Mouse (Mus musculus) cerebellum, adult 9-11 months (tissue): ENCODE data around the gene Nbas.

Experiments used
- DNase-seq: peaks from one replicate; pipeline ENCODE4 v3.0.0; 2022

Gene Nbas

DNA sequence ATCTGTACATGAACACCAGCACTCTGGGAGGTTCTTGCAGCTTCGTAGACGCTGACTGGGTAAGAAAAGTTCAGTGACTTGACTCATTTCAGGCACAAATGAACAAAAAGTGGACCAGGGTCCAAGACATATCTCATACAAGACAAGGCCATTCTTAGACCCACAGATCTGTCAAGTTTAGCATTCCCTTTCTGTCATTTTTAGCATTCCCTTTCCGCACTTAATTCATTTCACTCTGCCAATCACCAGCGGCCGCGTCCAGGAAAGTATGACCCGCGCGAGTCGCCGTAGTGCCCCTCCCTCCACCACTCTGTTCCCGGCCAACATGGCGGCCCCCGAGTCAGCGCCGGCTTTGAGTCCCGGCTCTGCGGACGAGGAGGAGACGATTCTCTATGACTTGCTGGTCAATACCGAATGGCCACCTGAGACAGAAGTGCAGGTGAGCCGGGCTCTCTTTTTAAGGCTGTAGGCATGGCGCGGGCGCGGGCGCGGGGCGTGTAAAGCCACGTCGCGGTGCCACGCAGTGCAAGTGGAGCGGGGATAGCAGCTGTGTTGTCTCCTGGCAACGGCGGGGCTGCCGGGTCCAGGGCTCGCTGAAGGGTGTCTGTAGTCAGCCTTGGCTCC is at the start of gene Nbas:
Gene Nbas (plus strand): TSS at position 308 of the 624 bp plus-strand sequence.
- DNase-seq: peak; percentile 83

DNA sequence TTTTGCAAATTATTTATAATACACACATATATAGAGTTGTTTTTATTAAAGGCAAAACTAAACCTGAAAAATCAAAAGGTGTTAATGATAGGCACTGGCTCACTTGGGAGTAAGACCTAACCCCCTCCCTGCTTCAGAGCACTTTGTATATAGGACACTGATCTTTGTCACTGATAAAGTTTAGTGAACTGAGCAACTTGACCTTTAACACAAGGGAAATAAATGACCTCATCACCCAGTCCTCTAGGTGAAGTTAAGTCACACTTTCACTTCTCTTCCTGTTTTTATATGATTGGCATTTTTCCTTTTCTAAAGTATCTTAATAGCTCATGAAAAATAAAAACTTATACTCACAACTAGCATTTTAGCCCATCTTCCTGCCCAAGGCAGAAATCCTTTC is 26.5 kb upstream of the Nbas start:
- DNase-seq: no peak

DNA sequence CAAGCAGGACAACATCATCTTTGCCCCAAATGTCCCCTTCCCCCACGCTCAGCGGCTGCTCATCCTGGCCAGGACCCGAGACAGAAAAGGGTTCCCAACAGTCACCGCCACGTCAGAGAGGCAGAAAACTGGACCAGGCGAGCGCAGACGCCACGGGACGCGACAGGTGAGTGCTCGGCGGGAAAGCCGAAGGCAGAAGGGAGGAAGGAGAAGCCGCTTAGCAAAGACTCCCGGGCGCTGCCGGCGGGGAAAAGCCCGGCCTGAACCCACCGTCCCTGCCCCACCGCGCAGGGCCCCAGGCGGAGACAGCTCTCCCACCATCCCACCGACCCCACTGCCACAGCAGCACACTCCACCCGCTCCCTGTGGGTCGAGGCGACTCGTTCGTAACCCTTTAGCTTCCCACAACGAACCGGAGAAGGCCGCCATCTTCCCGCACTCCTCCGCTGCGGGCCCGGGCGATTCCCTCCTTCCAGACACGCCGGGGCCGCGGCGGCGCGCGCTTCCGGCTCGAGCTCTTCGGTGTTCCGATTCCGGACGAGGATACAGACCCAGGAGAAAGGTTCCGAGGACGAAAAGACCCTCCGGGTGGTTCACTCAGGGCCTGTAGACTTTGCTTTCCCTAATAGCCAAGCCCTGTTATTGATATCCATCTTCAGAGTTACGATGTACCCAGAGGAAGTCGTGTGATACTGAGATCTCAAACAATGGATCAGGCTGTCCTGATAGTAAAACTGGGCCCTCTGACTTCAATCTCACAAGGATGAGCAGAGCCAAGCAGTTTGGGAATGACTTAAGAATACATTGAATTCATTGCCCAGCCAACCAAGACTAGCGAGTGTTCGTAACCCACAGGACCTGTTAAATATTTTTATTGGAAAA is 20.0 kb upstream of the Nbas start, which contains the start of gene Ddx1:
Gene Ddx1 (minus strand): TSS at position 523 of the 882 bp plus-strand sequence.
- peak; percentile 82 for DNase-seq

DNA sequence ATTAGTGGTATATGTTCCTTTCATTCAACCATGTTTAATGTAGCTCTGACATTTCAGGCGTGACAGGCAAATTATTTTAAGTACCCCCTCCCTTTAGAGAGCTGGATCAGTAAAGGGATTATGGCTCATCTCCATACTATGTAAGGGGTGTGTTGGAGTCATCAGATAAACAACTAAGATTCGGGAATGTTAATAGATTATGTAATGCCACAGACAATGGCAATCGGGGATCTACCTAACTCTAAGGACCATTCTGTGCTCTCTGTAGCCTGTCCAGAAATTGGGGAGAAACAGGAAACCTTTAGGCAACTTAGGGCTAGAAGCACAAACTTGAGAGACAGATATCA is 19.4 kb upstream of the Nbas start:
- no peak for DNase-seq

DNA sequence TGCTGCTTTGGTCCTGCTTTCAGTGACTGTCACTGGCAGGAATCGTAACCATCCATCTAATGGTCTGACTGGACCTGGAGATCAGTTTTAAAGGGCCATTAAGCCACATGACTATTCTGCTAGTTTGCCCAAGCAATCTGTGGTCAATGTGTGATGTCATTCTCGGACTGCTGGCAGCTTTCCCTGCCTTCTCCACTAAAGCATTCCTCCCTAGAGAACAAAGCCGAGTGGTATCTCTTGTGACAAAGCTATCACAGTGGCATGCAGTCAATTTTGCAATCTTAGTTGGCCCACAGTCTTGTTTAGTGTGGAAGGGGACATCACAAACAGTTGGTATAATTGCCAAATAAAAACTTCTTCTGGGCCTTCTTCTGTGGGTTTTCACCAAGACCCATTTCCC is 13.9 kb upstream of the Nbas start:
- DNase-seq: no peak

DNA sequence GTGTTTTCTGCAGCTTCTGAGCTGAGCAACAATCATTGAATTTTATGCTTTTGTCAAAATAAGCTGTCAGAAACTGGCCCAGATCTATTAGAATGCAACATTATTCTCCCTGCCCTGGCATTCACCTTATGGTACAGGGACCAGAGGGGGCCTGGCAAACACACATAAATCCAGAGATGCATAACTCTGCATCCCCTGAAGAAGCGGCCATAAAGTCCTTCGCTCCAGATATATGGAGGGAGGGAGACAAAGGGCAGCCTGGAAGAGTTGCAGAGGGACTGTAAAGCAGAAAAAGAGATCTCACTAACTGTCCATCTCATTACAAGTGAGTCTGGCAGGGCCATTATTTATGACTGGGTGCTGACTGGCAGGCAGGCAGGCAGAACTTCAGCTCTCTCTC is 13.2 kb upstream of the Nbas start:
- no peak for DNase-seq

DNA sequence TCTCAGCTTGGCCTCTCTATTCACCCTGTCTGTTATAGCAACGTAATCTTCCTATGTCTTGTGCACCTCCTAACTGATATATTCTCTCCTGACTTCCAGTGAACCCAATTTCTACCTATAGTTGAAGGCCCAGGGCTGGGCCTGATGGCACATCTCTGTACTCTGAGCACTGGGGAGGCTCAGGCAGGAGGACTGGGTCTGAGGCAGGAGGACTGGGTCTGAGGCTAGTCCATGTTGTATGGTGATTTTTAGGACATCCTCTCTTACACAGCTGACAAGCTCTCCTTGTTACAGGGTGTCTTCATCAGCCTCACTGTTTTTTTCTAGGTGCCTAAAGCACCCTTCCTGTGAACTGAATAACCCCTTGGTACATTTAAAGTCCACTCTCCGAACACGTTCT is 521 bp upstream of the Nbas start:
- peak; percentile 10 for DNase-seq

DNA sequence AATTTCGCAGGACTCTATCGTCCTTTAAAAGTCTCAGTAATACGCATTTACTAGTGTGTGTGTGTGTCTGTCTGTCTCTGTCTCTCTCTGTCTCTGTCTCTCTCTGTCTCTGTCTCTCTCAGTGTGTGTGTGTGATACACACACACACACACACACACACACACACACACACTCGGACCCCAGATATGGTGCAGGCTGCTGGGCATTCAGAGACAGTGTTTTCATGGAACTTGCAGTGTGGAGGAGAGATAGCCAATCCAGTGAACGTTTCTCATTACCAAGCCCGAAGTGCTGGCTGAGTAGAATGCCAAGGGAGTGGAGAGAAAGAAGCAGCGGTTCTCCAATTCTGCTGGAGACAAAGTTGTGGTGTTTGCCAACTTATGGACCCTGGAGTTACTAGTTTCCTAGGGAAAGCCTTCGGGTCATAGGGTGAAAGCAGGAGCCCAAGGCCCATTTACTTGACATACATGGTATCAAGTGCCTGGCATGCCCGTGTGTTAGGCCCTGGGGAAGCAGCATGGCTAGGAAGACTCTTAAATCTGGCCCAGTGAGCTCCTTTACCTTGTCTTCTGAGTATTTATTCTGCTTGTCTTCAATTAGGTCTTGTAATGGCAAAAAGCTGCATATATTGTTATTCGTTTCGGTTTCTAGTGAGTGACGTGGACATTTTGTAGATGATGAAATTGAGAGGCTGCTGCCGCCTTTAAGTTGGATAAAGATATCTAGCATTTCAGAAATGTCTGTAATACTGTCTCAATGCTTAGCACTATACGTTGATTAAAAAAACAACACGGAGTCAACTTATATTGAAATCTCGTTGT is 847 bp downstream of the Nbas start:
- no peak for DNase-seq

DNA sequence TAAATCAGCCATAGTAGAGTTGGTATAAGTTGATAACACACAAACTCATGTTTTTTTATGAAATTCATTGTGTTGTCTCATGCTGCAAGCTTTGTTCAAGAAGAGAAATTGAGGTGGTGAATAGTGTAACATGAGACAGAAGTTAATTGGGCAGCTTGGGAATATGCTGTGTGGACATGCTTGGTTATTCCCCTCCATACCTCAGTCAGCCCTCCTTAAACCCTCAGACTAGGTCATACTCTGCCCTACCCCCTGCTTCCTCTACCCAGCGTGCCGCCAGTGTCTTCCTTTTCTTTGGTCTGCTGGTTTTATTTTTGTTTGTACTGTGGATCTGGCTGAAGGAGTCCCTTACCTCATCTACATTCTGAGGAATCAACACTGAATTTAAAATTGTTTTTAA is 22.5 kb downstream of the Nbas start:
- DNase-seq: no peak

DNA sequence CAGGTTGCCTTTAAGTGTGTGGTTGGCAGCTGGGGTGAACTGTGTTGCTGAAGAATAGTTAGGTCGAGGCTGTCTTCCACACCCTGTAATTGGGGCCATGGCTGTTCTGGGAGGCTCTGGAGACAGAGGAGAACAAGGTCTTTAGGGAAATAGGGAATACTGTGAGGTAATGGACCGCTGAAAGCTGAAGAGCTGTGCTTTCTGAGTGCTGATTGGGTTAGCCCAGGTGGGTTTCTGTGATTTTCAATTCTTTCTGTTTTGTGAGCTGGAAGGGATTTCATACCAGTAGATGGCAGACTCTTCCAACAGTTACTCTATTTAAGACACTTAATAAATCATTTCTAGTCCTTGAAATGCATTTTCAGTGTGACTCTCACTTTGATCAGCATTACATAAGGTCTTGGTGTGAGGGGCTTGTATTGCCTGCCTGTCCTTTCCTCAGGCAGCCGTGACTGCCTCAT is 24.5 kb downstream of the Nbas start:
- no peak for DNase-seq

DNA sequence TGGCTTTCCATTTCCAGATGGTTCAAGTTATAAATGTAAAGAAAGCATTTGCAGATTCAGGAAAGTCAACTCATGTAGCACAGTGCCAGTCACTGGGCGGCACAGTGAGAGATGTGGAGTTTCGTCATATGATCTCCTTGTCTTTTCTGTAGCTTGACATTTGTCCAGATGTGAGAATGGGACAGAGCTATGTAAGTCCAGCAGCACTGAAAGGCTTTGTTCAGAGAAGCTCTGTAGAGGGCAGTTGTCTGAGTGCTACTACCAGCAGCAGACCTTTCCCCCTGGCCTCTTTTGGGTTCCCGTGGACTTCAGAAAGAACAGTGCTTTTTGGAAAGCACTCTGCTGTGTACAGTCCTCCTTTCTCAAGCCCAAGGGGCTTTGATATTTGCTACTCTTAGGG is 34.1 kb downstream of the Nbas start:
- peak; percentile 7 for DNase-seq

DNA sequence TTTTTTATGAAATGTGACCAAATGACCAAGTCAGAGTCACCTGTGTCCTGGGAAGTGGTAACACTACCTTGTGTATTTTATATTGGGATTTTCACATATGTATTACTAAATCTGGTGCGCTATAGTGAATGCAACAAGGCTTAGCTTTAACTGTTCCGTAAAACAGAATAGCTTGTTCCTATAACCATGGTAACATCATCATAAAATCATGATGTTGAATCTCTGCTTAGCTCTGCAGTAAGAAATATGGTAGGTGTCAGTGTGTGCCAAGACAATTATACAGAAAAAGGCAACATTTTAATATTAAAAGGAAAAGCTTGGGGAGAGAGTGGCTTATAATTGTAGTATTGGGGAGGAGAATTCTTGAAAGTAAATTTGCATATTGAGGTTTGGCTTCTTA is 45.0 kb downstream of the Nbas start:
- no peak for DNase-seq

DNA sequence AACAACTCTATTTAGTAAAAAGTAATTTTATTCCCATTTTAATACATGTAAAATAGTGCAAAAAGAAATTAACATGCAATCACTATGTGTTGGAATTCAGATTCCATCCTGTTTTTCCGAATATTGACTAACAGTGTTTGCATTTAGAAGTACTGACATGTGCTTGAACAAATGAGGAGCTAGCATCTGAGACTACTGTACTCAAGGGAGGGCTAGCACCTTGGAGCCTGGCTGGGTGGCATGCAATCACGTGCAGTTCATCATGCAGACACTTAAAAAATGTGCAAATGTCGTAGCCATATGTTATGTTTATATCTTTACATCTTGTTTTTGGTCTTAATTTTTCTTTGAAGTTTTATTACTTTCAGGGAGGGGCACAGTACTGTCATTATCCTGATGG is 45.5 kb downstream of the Nbas start:
- DNase-seq: no peak

DNA sequence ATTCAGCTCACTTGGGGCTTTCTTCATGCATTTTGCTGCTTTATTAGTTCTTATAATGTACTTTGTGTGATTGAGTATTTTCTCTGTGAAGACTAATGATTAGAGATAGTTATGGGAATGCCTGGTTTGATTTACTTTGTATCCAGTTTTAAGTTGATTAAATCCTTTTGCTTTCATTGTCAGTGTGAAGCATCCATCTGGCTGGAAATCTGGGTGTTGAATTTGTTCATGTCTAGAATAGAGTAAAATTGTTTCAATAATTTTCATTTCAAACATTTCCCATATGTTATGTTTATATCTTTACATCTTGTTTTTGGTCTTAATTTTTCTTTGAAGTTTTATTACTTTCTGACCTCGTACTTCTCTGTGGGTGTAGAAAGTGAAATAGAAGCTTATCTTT is 46.1 kb downstream of the Nbas start:
- DNase-seq: no peak

DNA sequence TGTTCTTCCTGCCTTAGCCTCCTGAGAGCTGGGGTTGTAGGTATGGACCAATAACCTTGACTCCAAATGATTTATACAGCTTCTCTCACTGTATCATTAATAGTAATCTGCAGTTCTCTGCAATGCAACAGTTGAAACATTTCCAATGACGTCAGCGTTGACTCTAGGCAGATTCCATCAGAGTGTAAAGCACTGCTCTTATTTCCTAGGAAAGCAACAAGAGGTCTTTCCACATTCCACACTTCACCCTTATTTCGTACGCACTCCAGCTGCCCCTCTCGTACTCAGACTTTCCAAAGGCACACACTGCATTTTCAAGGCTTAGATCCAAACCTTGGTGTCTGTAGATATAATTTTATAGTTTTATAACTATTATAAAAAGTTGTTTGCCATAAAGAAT is 73.6 kb downstream of the Nbas start:
- DNase-seq: no peak

DNA sequence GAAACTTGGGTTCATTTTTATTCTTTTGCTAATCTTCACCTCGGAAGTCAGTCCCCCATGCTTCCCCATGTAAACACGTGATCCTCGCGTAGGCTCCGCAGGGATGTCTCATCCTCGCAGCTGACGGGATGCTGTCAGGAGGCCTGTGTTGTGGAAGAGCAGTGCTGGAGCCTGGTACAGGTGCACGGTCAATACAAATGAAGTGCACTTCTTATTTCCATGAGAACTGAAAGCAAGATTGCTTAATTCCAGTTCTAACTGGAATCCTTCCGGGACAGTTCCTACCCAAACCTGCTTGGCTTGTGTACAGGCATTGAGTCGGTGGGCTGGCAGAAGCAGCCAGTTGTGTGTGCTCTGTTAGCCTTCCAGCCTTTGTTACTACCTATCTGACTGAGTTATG is 87.3 kb downstream of the Nbas start:
- DNase-seq: no peak

DNA sequence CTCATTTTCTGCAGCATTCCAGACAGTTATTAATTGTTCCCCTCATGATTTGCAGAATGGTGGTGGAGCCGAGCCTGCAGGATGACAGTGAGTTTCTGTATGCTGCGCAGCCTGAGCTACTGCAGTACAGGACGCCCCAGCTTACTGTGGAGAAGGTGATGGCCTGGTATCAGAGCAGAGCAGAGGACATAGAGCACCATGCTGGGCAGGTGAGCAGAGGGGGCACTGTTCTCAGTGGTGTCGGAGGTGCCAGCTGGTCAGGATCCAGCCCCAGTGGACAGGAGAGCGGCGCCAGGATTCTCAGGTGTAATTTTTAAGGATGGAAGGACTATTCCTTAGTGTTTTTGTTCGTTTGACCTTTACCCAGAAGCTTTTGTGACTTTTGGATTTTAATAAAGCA is 87.8 kb downstream of the Nbas start:
- DNase-seq: peak; percentile 28

DNA sequence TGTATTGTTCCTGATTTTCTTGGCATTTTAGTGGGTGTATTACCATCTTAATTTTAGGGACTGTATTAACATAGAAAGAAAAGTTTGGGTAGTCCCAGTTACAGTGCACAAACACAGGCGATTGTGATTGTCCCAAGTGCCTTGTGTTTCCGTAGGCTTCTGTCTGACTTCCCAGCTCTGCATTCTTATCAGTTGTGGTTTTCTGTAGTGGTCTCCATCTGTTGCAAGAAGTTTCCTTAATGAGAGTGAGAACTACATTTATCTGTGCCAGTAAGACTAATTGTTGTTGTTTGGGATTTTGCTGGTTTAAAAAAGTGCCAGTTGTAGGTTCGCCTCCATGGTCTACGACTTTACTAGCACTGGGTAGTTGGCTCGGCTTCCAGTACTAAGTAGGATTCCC is 88.3 kb downstream of the Nbas start:
- DNase-seq: no peak

DNA sequence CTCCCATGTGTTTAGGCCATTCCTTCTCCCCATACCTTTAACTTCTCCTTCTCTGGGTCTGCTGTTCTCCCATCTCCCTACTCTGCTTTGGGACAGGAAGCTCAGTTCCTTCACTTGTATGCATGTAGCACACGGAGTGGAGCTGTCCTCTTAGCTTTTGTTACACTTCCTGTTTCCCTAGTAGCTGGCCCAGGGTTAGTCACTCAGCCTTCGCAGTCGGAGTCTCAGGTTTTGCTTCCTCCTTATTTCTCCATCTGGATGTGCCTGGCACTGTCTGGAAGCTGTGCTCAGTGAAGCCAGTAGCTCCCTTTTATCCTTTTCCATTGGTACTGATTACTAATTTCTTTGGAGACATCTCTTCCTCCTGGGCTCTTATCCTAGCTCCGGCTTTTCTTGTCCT is 89.9 kb downstream of the Nbas start:
- DNase-seq: no peak

DNA sequence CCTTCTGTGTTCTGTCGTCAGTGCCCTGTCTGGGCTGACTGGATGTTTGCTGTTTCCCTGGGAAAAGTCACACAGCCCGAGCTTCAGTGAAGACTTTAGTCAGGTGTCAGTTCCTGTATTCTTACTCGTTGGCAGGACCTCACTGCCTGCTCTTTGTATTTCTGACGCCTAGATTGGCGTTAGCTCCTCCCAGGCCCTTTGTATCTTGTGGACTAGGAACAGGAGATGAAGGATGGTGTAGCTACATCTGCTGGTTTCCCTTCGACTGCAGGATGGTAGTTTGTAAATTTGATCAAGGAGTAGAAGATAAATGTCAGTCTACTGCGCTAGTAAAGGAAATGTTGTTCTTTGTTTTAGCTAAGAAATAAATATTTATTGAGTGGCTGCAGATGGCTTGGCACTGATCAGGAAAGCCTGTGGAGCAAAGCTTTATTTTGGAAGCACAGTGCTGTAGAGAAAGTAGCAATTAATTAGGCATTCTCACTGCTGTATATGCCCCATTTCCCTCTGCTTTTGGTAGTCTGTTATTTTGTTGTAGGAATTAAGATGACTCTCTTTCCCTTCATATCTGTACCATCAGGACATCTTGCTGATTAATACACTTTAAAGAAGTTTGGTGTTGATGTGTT is 91.4 kb downstream of the Nbas start:
- no peak for DNase-seq

DNA sequence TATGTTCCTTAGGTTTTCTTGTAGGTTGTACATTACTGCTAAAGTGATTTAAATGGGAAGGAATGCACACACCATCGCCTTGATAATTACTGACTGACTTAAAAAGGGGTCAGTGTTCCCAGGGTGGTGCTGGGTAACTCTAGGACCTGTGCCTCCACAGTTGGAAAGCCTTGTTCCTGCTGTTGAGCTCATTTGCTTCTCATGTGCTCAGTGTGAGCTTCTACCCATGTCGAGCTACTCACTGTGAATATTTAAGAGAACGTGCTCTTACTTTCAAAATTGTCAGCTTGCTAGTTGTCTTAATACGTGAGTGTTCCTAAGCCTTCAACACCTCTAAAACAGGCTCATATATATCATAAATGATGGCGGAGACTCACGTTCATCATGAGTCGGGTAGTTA is 112.6 kb downstream of the Nbas start:
- no peak for DNase-seq

DNA sequence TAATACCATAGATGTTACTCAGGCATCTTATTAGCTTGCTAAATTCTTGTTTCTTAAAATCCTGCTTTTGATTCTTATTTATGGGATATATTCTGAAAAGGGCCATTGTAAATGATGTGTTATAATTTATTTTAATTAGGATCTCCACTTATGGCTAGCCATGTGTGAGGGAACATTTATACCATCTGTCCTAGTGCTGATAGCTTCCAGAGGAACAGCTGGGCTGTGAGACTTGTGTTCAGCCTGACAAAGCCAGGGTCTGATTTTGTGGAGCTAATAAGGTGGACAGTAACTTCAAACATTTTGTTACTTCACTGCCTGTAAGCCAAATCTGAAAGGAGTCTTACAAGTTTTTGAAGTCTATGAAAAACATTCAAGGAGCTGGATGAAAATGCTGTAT is 113.1 kb downstream of the Nbas start:
- DNase-seq: no peak

DNA sequence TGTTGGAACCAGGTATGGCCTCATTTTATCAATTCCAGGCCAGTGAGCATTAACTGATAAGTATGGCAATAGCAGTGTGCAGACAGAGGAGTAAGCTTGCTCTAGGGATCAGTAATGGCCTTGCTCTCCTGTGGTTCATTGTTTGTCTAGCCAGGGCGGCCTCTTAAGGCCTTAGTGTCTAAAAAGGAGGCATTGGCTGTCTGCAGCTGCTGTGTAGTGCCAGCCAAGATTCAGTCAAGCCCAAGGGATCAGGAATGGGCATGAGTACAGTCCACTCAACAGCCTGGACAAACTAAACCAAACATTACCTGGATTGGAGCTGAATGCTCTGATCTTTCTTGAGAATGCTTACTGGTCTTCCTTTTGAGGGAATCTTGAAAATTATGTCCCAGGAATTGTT is 120.7 kb downstream of the Nbas start:
- DNase-seq: no peak
